Mouse (Mus musculus) neural tube, embryonic 11.5 days (tissue): ENCODE measurements at regions not wholly inside any gene's neighbourhood (a gene's known extent, or its start where the extent isn't known, plus 50 kb on each side); places are given as distances from the start of the nearest gene placed in this dataset.
"Not testable (repeated sequence)": the region's sequence is repeated elsewhere in the genome, so short reads cannot be mapped to it uniquely, and the experiment has no call there.

ENCODE experiments used
- ATAC-seq: fragments of 200-750 bp; cut with Nextera tagmentation; 2 replicates; pipeline ENCODE4 v1.8.0; 2017; ENCODE audit warnings: moderate number of reproducible peaks, mild to moderate bottlenecking, moderate TSS enrichment, moderate library complexity; ENCODE audit not compliant: insufficient read depth, low FRiP score, low TSS enrichment
- DNase-seq: peaks from one replicate; pipeline ENCODE4 v3.0.0-alpha.2; 2015; ENCODE audit warnings: low spot score
- H3K27ac ChIP-seq: fragments of 300-500 bp; sonication (generic); 2 replicates; pipeline ENCODE4 v1.5.1; 2014; ENCODE audit warnings: low read depth, mild to moderate bottlenecking, low read length
- H3K27me3 ChIP-seq: fragments of 300-500 bp; sonication (generic); 2 replicates; pipeline ENCODE4 v1.6.1; 2014; ENCODE audit warnings: mild to moderate bottlenecking, low read length, mixed read lengths; ENCODE audit not compliant: control insufficient read depth, insufficient read depth
- H3K36me3 ChIP-seq: fragments of 300-500 bp; sonication (generic); 2 replicates; pipeline ENCODE4 v1.6.1; 2014; ENCODE audit warnings: mild to moderate bottlenecking, low read length, moderate library complexity, mixed read lengths; ENCODE audit not compliant: control insufficient read depth, insufficient read depth
- H3K4me1 ChIP-seq: fragments of 300-500 bp; sonication (generic); 2 replicates; pipeline ENCODE4 v1.6.1; 2014; ENCODE audit warnings: low read length, mixed read lengths; ENCODE audit not compliant: control insufficient read depth, insufficient read depth
- H3K4me2 ChIP-seq: fragments of 300-500 bp; sonication (generic); 2 replicates; pipeline ENCODE4 v1.6.1; 2014; ENCODE audit warnings: low read depth, mild to moderate bottlenecking, moderate library complexity
- H3K4me3 ChIP-seq: fragments of 300-500 bp; sonication (generic); 2 replicates; pipeline ENCODE4 v1.5.1; 2014; ENCODE audit warnings: low read depth, low read length
- H3K9ac ChIP-seq: fragments of 300-500 bp; sonication (generic); 2 replicates; pipeline ENCODE4 v1.6.1; 2014; ENCODE audit warnings: mild to moderate bottlenecking, low read length
- H3K9me3 ChIP-seq: fragments of 300-500 bp; sonication (generic); 2 replicates; pipeline ENCODE4 v1.6.1; 2016; ENCODE audit warnings: low read length; ENCODE audit not compliant: control insufficient read depth
- WGBS: fragments of 180-500 bp; shearing (Covaris S2); extraction: QIAGEN DNeasy Blood & Tissue Kit; methylation state at CpG from one replicate; pipeline ENCODE4 v1.1.7; 2014; 5-methylcytosine and 5-hydroxymethylcytosine counted together

- H3K9me3 ChIP-seq, H3K27me3 ChIP-seq, H3K4me2 ChIP-seq, DNase-seq, ATAC-seq, H3K4me3 ChIP-seq, H3K36me3 ChIP-seq, H3K9ac ChIP-seq, H3K27ac ChIP-seq, H3K4me1 ChIP-seq: not testable (repeated sequence)
Measured at GRCm38 (mm10) chr3:31708367-31708766, 193.9 kb upstream of the Kcnmb2 start.

- no peak overlapping the region for H3K27ac ChIP-seq
- WGBS = 66% methylated on average over 1 of the region's 1 CpGs
- no peaks in the 10 kb centered on the region for H3K9me3 ChIP-seq
- H3K4me1 ChIP-seq = no peaks in the 10 kb centered on the region
- no peak overlapping the region for H3K9ac ChIP-seq
- no peak overlapping the region for H3K4me3 ChIP-seq
- H3K27me3 ChIP-seq = no peaks in the 10 kb centered on the region
- no peak for ATAC-seq
- no peaks in the 10 kb centered on the region for H3K36me3 ChIP-seq
- DNase-seq = no peak
- no peak overlapping the region for H3K4me2 ChIP-seq
Measured at GRCm38 (mm10) chr3:31741289-31741688, 161.0 kb upstream of the Kcnmb2 start.

GRCm38 (mm10) chr3:31755881-31756280, 146.4 kb upstream of the Kcnmb2 start:
- no peak overlapping the region for H3K4me2 ChIP-seq
- DNase-seq (no peak), ATAC-seq (no peak)
- H3K4me1 ChIP-seq = no peaks in the 10 kb centered on the region
- H3K4me3 ChIP-seq = no peak overlapping the region
- H3K27me3 ChIP-seq = no peaks in the 10 kb centered on the region
- 85% methylated on average over 4 of the region's 4 CpGs for WGBS
- H3K36me3 ChIP-seq = no peaks in the 10 kb centered on the region
- H3K27ac ChIP-seq = no peak overlapping the region
- no peaks in the 10 kb centered on the region for H3K9me3 ChIP-seq
- no peak overlapping the region for H3K9ac ChIP-seq

- 94% methylated on average over 1 of the region's 1 CpGs for WGBS
- H3K4me2 ChIP-seq = no peak overlapping the region
- no peaks in the 10 kb centered on the region for H3K36me3 ChIP-seq
- no peak overlapping the region for H3K9ac ChIP-seq
- H3K9me3 ChIP-seq = no peaks in the 10 kb centered on the region
- no peaks in the 10 kb centered on the region for H3K4me1 ChIP-seq
- no peak for ATAC-seq
- H3K27me3 ChIP-seq = no peaks in the 10 kb centered on the region
- DNase-seq = no peak
- no peak overlapping the region for H3K27ac ChIP-seq
- no peak overlapping the region for H3K4me3 ChIP-seq
Measured at GRCm38 (mm10) chr3:31769193-31769592, 133.1 kb upstream of the Kcnmb2 start.

- Histone ChIP-seq H3K27me3 (no peaks in the 10 kb centered on the region), H3K9ac (no peak overlapping the region), H3K4me2 (no peak overlapping the region), H3K36me3 (no peaks in the 10 kb centered on the region), H3K4me3 (no peak overlapping the region), H3K9me3 (no peaks in the 10 kb centered on the region), H3K4me1 (no peaks in the 10 kb centered on the region), H3K27ac (no peak overlapping the region)
- peak; percentile 50; the same call in 1 of the 2 replicates for ATAC-seq
- 32% methylated on average over 4 of the region's 4 CpGs for WGBS
- no peak for DNase-seq
Measured at GRCm38 (mm10) chr3:31790342-31790970, 111.9 kb upstream of the Kcnmb2 start.

- ATAC-seq (no peak), DNase-seq (no peak)
- Histone ChIP-seq H3K9me3 (no peaks in the 10 kb centered on the region), H3K4me1 (no peaks in the 10 kb centered on the region), H3K36me3 (no peaks in the 10 kb centered on the region), H3K27me3 (no peaks in the 10 kb centered on the region), H3K9ac (no peak overlapping the region), H3K4me3 (no peak overlapping the region), H3K27ac (no peak overlapping the region), H3K4me2 (no peak overlapping the region)
- 94% methylated on average over 8 of the region's 8 CpGs for WGBS
Measured at GRCm38 (mm10) chr3:31793466-31794040, 108.8 kb upstream of the Kcnmb2 start.

GRCm38 (mm10) chr3:31796621-31797020, 105.7 kb upstream of the Kcnmb2 start:
- Histone ChIP-seq H3K4me3 (no peak overlapping the region), H3K4me2 (no peak overlapping the region), H3K9me3 (no peaks in the 10 kb centered on the region), H3K4me1 (no peaks in the 10 kb centered on the region), H3K36me3 (no peaks in the 10 kb centered on the region), H3K9ac (no peak overlapping the region), H3K27me3 (no peaks in the 10 kb centered on the region), H3K27ac (no peak overlapping the region)
- DNase-seq (no peak), ATAC-seq (no peak)
- WGBS = 100% methylated on average over 2 of the region's 2 CpGs

- Histone ChIP-seq H3K27me3 (no peaks in the 10 kb centered on the region), H3K36me3 (no peaks in the 10 kb centered on the region), H3K9me3 (no peaks in the 10 kb centered on the region), H3K4me2 (no peak overlapping the region), H3K4me3 (no peak overlapping the region), H3K9ac (no peak overlapping the region), H3K27ac (no peak overlapping the region), H3K4me1 (no peaks in the 10 kb centered on the region)
- WGBS = 92% methylated on average over 4 of the region's 4 CpGs
- ATAC-seq (no peak), DNase-seq (no peak)
Measured at GRCm38 (mm10) chr3:31799192-31799591, 103.1 kb upstream of the Kcnmb2 start.

GRCm38 (mm10) chr3:31804038-31804437, 98.3 kb upstream of the Kcnmb2 start:
- H3K27me3 ChIP-seq = no peaks in the 10 kb centered on the region
- peak; percentile 23 for DNase-seq
- 44% methylated on average over 5 of the region's 5 CpGs for WGBS
- no peaks in the 10 kb centered on the region for H3K36me3 ChIP-seq
- no peak for ATAC-seq
- no peak overlapping the region for H3K9ac ChIP-seq
- H3K4me2 ChIP-seq = no peak overlapping the region
- no peaks in the 10 kb centered on the region for H3K9me3 ChIP-seq
- H3K4me1 ChIP-seq = no peaks in the 10 kb centered on the region
- no peak overlapping the region for H3K4me3 ChIP-seq
- no peak overlapping the region for H3K27ac ChIP-seq
